Mouse (Mus musculus): ENCODE measurements around the gene Tanc2. TPM values are rescaled to one million over a fixed set of nuclear protein-coding genes. Genes with fewer than 3 reads are reported as not detected.

The Tanc2 gene
- polyA plus RNA-seq, 1 experiment from 2014 or later = 12.2 TPM

GRCm38 (mm10) chr11:105911149-105911548 is 321.4 kb downstream of the Tanc2 start:
- Histone ChIP-seq H3K27me3 (ENCODE audit: control insufficient read depth, insufficient read depth, low read length) (no peaks in the 10 kb centered on the region), H3K4me1 (ENCODE audit: control insufficient read depth, insufficient read depth, low read length) (no peaks in the 10 kb centered on the region), H3K27ac (ENCODE audit: low read length) (no peak overlapping the region), H3K36me3 (ENCODE audit: control insufficient read depth, insufficient read depth, low read length) (peaks cover 4% of the 10 kb centered on the region; the same call in 1 of the 2 replicates), H3K4me2 (replicated peaks; ENCODE audit: low read depth, low read length) (no peak overlapping the region), H3K9me3 (ENCODE audit: control insufficient read depth, low read depth, low read length) (no peaks in the 10 kb centered on the region), H3K9ac (replicated peaks; ENCODE audit: low read depth, low read length) (no peak overlapping the region), H3K4me3 (ENCODE audit: low read depth, low read length) (no peak overlapping the region)
- no peak for ATAC-seq (ENCODE audit: insufficient number of reproducible peaks, insufficient read depth, low FRiP score, low read depth)

DNA sequence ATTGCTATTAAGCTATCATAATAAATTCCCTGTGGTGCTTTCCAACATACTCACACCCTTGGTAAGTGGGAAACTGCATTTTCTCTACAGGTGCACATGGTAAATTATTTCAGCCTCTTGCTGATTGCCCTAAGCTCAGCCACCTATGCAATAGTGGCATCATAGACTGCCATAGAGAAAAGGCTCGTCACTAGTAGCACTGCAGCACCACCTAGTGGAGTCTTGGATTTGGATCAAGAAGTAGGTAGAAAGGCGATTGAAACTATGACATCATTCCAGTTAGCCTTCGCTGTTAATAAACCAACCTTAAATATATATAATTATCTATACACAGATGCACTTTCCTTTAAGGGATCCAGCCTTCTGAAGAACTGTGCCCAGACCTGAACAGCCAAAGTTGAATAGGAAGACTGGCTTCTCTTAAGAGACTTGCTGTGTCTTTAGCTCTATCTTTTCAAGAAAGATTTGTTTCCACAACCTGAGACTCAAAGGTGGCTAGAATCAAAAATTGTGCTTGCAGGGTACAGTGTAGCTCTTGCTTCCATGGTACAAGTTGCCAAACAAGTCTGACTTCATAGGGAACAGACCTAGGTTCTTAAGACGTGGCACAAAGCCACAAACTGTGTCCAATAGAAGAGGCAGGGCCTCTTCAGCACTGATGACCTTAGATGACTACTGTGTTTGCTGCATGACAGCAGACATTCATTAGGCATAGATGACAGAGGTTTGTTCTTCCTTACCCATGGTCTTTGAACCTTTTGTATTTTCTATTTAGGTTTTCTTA is 322.0 kb downstream of the Tanc2 start:
- WGBS = 30% methylated on average over 4 of the region's 4 CpGs
- Histone ChIP-seq H3K9me3 (ENCODE audit: control insufficient read depth, low read depth, low read length) (no peaks in the 10 kb centered on the region), H3K27me3 (ENCODE audit: control insufficient read depth, insufficient read depth, low read length) (no peaks in the 10 kb centered on the region), H3K27ac (ENCODE audit: low read length) (no peak overlapping the region), H3K36me3 (ENCODE audit: control insufficient read depth, insufficient read depth, low read length) (peaks cover 4% of the 10 kb centered on the region; the same call in 1 of the 2 replicates), H3K4me1 (ENCODE audit: control insufficient read depth, insufficient read depth, low read length) (no peaks in the 10 kb centered on the region), H3K9ac (replicated peaks; ENCODE audit: low read depth, low read length) (no peak overlapping the region), H3K4me3 (ENCODE audit: low read depth, low read length) (no peak overlapping the region), H3K4me2 (replicated peaks; ENCODE audit: low read depth, low read length) (no peak overlapping the region)
- ATAC-seq (ENCODE audit: insufficient number of reproducible peaks, insufficient read depth, low FRiP score, low read depth) = no peak

GRCm38 (mm10) chr11:105913580-105913979 is 323.8 kb downstream of the Tanc2 start:
- Histone ChIP-seq H3K9me3 (ENCODE audit: control insufficient read depth, low read depth, low read length) (no peaks in the 10 kb centered on the region), H3K27me3 (ENCODE audit: control insufficient read depth, insufficient read depth, low read length) (no peaks in the 10 kb centered on the region), H3K36me3 (ENCODE audit: control insufficient read depth, insufficient read depth, low read length) (peaks cover 4% of the 10 kb centered on the region; the same call in 1 of the 2 replicates), H3K4me2 (replicated peaks; ENCODE audit: low read depth, low read length) (no peak overlapping the region), H3K9ac (replicated peaks; ENCODE audit: low read depth, low read length) (no peak overlapping the region), H3K4me3 (ENCODE audit: low read depth, low read length) (no peak overlapping the region), H3K4me1 (ENCODE audit: control insufficient read depth, insufficient read depth, low read length) (no peaks in the 10 kb centered on the region), H3K27ac (ENCODE audit: low read length) (no peak overlapping the region)
- no peak for ATAC-seq (ENCODE audit: insufficient number of reproducible peaks, insufficient read depth, low FRiP score, low read depth)
- 58% methylated on average over 5 of the region's 5 CpGs for WGBS

DNA sequence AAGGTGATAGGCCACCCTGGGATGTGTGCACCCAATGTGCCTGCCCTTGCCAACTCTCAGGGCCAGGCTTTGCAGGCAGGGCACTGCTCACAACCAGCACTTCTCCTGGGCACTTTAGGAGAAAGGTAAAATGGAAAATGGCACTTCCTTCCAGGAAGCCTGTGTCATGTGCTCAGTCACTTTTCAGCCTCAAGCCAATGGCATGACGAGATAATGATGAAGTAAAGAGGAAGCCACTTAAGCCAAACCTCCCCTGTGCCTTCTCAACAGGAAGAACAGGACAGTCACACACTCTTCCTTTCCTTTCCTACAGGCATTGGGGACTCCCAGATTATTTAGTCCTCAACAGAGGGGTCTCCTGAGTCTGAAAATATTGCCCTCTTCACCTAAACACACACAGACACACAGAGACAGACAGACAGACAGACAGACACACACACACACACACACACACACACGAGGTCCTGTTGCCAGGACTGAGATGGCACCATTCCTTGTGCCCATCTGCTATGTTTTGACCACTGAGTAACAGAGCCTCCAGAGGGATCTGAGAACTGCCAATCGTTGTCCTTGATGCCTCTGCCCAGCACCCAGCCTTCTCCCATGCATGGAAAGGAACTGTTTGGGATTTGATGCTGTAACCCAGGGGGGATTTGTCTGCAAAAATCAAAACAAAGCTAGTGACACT is 330.5 kb downstream of the Tanc2 start:
- Histone ChIP-seq H3K4me1 (ENCODE audit: control insufficient read depth, insufficient read depth, low read length) (no peaks in the 10 kb centered on the region), H3K9ac (replicated peaks; ENCODE audit: low read depth, low read length) (no peak overlapping the region), H3K9me3 (ENCODE audit: control insufficient read depth, low read depth, low read length) (no peaks in the 10 kb centered on the region), H3K4me2 (replicated peaks; ENCODE audit: low read depth, low read length) (no peak overlapping the region), H3K36me3 (ENCODE audit: control insufficient read depth, insufficient read depth, low read length) (peaks cover 24% of the 10 kb centered on the region), H3K4me3 (ENCODE audit: low read depth, low read length) (no peak overlapping the region), H3K27ac (ENCODE audit: low read length) (no peak overlapping the region), H3K27me3 (ENCODE audit: control insufficient read depth, insufficient read depth, low read length) (no peaks in the 10 kb centered on the region)
- no peak for ATAC-seq (ENCODE audit: insufficient number of reproducible peaks, insufficient read depth, low FRiP score, low read depth)
- 70% methylated on average over 3 of the region's 3 CpGs for WGBS

DNA sequence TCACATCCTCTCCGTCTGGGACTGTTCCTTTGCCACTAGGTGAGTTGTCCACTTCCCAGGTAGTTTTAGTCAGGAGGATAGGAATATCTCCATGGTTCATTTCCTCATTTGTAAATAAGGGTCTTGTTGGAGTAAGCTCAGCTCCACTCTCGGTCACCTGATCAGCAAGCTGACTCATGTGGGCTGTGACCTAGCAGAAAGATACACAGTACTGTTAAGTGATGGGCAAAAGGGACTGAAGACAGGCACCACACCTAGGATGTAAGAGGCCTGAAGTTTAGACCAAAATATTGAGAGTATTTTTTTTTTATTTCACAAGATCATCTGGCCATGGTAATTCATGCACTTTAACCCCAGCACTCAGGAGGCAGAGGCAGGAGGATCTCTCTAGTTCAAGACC is 331.1 kb downstream of the Tanc2 start:
- 91% methylated on average over 2 of the region's 2 CpGs for WGBS
- H3K36me3 ChIP-seq (ENCODE audit: control insufficient read depth, insufficient read depth, low read length) = peaks cover 24% of the 10 kb centered on the region

GRCm38 (mm10) chr11:105921275-105921674 is 331.5 kb downstream of the Tanc2 start:
- H3K36me3 ChIP-seq (ENCODE audit: control insufficient read depth, insufficient read depth, low read length) = peaks cover 24% of the 10 kb centered on the region
- H3K9ac ChIP-seq (replicated peaks; ENCODE audit: low read depth, low read length) = no peak overlapping the region
- no peaks in the 10 kb centered on the region for H3K9me3 ChIP-seq (ENCODE audit: control insufficient read depth, low read depth, low read length)
- no peak overlapping the region for H3K4me3 ChIP-seq (ENCODE audit: low read depth, low read length)
- no peak overlapping the region for H3K27ac ChIP-seq (ENCODE audit: low read length)
- H3K4me2 ChIP-seq (replicated peaks; ENCODE audit: low read depth, low read length) = no peak overlapping the region
- H3K27me3 ChIP-seq (ENCODE audit: control insufficient read depth, insufficient read depth, low read length) = no peaks in the 10 kb centered on the region
- ATAC-seq (ENCODE audit: insufficient number of reproducible peaks, insufficient read depth, low FRiP score, low read depth) = no peak
- WGBS = 89% methylated on average over 5 of the region's 5 CpGs
- H3K4me1 ChIP-seq (ENCODE audit: control insufficient read depth, insufficient read depth, low read length) = no peaks in the 10 kb centered on the region

More for the DNA sequence above, 331.1 kb downstream of the Tanc2 start:
- Histone ChIP-seq H3K9me3 (ENCODE audit: control insufficient read depth, low read depth, low read length) (no peaks in the 10 kb centered on the region), H3K27me3 (ENCODE audit: control insufficient read depth, insufficient read depth, low read length) (no peaks in the 10 kb centered on the region), H3K4me1 (ENCODE audit: control insufficient read depth, insufficient read depth, low read length) (no peaks in the 10 kb centered on the region), H3K9ac (replicated peaks; ENCODE audit: low read depth, low read length) (no peak overlapping the region), H3K27ac (ENCODE audit: low read length) (no peak overlapping the region), H3K4me3 (ENCODE audit: low read depth, low read length) (no peak overlapping the region), H3K4me2 (replicated peaks; ENCODE audit: low read depth, low read length) (no peak overlapping the region)
- no peak for ATAC-seq (ENCODE audit: insufficient number of reproducible peaks, insufficient read depth, low FRiP score, low read depth)

GRCm38 (mm10) chr11:105922769-105923663 is 333.2 kb downstream of the Tanc2 start:
- Histone ChIP-seq H3K4me2 (replicated peaks; ENCODE audit: low read depth, low read length) (no peak overlapping the region), H3K27ac (ENCODE audit: low read length) (no peak overlapping the region), H3K4me1 (ENCODE audit: control insufficient read depth, insufficient read depth, low read length) (no peaks in the 10 kb centered on the region; the same call in 1 of the 2 replicates), H3K9me3 (ENCODE audit: control insufficient read depth, low read depth, low read length) (no peaks in the 10 kb centered on the region), H3K4me3 (ENCODE audit: low read depth, low read length) (no peak overlapping the region), H3K9ac (replicated peaks; ENCODE audit: low read depth, low read length) (no peak overlapping the region), H3K27me3 (ENCODE audit: control insufficient read depth, insufficient read depth, low read length) (no peaks in the 10 kb centered on the region), H3K36me3 (ENCODE audit: control insufficient read depth, insufficient read depth, low read length) (peaks cover 24% of the 10 kb centered on the region)
- 89% methylated on average over 20 of the region's 20 CpGs for WGBS
- no peak for ATAC-seq (ENCODE audit: insufficient number of reproducible peaks, insufficient read depth, low FRiP score, low read depth)

Data from stomach, embryonic 14.5 days (tissue).